Mouse (Mus musculus) liver, embryonic 15.5 days (tissue): ENCODE measurements around the gene Gm13283. TPM values are rescaled to one million over a fixed set of nuclear protein-coding genes. Genes with fewer than 3 reads are reported as not detected.
A peak's percentile ranks its signal among the peaks of the same experiment; 100 is the strongest.
"Not testable (repeated sequence)": the region's sequence is repeated elsewhere in the genome, so short reads cannot be mapped to it uniquely, and the experiment has no call there.

Experiments used
- ATAC-seq: fragments of 200-750 bp; cut with Nextera tagmentation; 2 replicates; pipeline ENCODE4 v1.8.0; 2017; ENCODE audit warnings: moderate number of reproducible peaks, mild to moderate bottlenecking, moderate library complexity; ENCODE audit not compliant: insufficient read depth
- H3K27ac ChIP-seq: fragments of 300-500 bp; sonication (generic); replicated peaks from 2 replicates; pipeline ENCODE4 v1.5.1; 2015; ENCODE audit warnings: mild to moderate bottlenecking, inconsistent platforms
- H3K27me3 ChIP-seq: fragments of 300-500 bp; sonication (generic); 2 replicates; pipeline ENCODE4 v1.6.1; 2015; ENCODE audit warnings: mild to moderate bottlenecking, inconsistent platforms
- H3K36me3 ChIP-seq: fragments of 300-500 bp; sonication (generic); replicated peaks from 2 replicates; pipeline ENCODE4 v1.6.1; 2015; ENCODE audit warnings: moderate library complexity, mild to moderate bottlenecking, inconsistent platforms
- H3K4me1 ChIP-seq: fragments of 300-500 bp; sonication (generic); replicated peaks from 2 replicates; pipeline ENCODE4 v1.6.1; 2015; ENCODE audit warnings: inconsistent platforms
- H3K4me2 ChIP-seq: fragments of 300-500 bp; sonication (generic); 2 replicates; pipeline ENCODE4 v1.6.1; 2015; ENCODE audit warnings: moderate library complexity, mild to moderate bottlenecking, inconsistent platforms
- H3K4me3 ChIP-seq: fragments of 300-500 bp; sonication (generic); replicated peaks from 2 replicates; pipeline ENCODE4 v1.5.1; 2015; ENCODE audit warnings: mild to moderate bottlenecking, inconsistent platforms
- H3K9ac ChIP-seq: fragments of 300-500 bp; sonication (generic); 2 replicates; pipeline ENCODE4 v1.6.1; 2015; ENCODE audit warnings: moderate library complexity, mild to moderate bottlenecking, inconsistent platforms
- H3K9me3 ChIP-seq: fragments of 300-500 bp; sonication (generic); replicated peaks from 2 replicates; pipeline ENCODE4 v1.6.1; 2016; ENCODE audit warnings: inconsistent platforms
- WGBS: fragments of 180-500 bp; shearing (Covaris S2); methylation state at CpG from one replicate; pipeline ENCODE4 v1.1.7; 2015; ENCODE audit warnings: mixed read lengths; ENCODE audit not compliant: insufficient replicate concordance; 5-methylcytosine and 5-hydroxymethylcytosine counted together
- polyA plus RNA-seq: library from polyadenylated mRNA; unstranded; fragments of >200 nt; fragmentation: Nextera tagmentation; extraction: Ambion mirVana; gene quantifications from 2 replicates; pipeline ENCODE4 v1.2.1, GENCODE M21; 2015

The Gm13283 gene
- polyA plus RNA-seq, 1 experiment from 2014 or later: not detected

DNA sequence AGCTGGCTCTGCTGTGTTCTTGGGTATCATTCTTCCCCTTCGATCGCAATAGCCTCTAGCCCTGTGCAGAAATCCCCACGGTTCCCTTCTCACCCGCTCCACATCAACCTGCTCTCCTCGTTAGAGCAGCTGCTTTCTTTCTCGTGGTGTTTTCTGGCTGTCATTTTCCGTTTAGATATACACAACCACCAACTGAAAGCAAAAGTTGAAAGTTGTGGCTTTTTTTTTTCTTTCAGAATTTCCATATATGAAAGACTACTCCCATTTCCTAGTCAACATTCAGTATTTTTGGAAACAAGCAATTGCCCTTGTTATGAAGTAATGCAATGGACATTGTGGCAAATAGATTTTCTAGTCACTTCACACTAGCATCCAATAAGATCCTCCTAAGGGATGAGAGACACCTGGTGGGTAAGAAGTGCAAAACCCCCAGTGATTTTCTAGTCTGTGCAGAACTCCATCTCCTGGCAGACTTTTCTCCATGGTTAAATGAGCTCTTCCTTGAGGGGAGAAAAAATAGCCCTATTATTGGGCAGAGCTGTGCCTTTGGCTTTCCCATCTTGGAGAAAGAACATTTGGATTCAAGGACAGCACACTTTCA is 17.0 kb upstream of the Gm13283 start:
- Histone ChIP-seq H3K36me3 (no peaks in the 10 kb centered on the region), H3K9me3 (no peaks in the 10 kb centered on the region), H3K27me3 (peaks cover 3% of the 10 kb centered on the region; the same call in 1 of the 2 replicates), H3K27ac (no peak overlapping the region), H3K4me3 (no peak overlapping the region), H3K4me1 (no peaks in the 10 kb centered on the region), H3K4me2 (no peak overlapping the region), H3K9ac (no peak overlapping the region)
- whole genome bisulfite sequencing: 45% methylated on average over 7 of the region's 7 CpGs
- no peak for ATAC-seq

DNA sequence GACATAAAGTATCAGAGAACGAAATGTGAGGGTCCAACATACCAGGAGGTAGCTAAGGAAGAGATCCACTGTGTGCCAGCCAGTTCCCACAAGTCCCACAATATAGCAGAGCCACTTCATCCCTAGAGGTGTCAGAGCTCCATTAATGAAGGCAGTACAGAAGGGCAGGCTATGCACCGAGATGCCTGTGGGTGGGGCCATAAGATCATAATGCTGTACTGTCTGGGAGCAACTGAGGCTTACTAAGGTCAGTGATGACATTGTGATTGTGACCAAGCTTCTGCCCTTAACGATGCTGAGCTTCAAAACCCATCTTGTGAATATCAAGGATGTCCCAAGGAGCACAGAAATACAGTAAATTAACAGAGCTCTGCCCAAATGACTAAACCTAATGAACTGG is 15.7 kb upstream of the Gm13283 start:
- Histone ChIP-seq H3K4me2 (no peak overlapping the region), H3K36me3 (no peaks in the 10 kb centered on the region), H3K4me3 (no peak overlapping the region), H3K9me3 (no peaks in the 10 kb centered on the region), H3K27me3 (peaks cover 3% of the 10 kb centered on the region; the same call in 1 of the 2 replicates), H3K27ac (no peak overlapping the region), H3K4me1 (no peaks in the 10 kb centered on the region), H3K9ac (no peak overlapping the region)
- ATAC-seq: no peak
- WGBS: 37% methylated on average over 3 of the region's 3 CpGs

DNA sequence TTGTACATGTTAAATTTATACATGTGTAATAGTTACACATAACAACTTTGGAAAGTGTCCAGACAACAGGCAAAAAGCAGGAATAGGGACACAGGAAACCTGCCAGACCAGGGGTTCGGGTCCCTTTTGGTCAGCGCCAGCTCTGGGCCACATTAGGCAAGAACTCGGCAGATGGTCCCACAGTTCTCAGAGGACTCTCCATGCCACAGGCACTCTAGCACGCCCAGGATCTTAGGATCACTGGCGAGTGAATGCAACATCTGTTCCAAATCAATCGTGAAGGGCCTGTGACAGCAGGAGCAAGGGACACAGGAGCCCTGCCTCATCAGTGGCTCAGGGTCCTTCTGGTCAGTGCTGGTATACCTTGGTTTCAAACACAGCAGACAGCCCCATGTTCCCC is 10.0 kb upstream of the Gm13283 start:
- H3K36me3 ChIP-seq: no peaks in the 10 kb centered on the region

DNA sequence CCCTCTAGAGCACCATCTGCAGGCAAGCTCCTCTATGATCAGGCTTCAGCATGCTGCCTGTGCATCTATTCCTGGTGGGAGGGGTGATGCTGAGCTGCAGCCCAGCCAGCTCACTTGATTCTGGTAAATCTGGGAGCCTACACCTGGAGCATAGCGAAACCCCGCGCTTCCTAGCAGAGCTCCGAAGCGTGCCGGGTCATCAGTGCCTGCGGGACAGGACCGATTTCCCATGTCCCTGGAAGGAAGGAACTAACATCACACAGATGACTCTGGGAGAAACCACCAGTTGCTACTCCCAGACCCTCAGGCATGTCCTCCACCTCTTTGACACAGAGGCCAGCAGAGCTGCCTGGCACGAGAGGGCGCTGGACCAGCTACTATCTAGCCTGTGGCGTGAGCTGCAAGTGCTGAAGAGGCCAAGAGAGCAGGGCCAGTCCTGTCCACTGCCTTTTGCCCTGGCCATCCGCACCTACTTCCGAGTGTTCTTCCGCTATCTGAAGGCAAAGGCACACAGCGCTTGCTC is 5.0 kb upstream of the Gm13283 start, which contains the start of gene Gm13271:
TSS of gene Gm13271 (plus strand) at position 51 of the 523 bp plus-strand sequence.
- WGBS: 75% methylated on average over 15 of the region's 15 CpGs
- not testable (repeated sequence) for ATAC-seq, H3K4me1 ChIP-seq, H3K27me3 ChIP-seq, H3K9ac ChIP-seq, H3K9me3 ChIP-seq, H3K4me2 ChIP-seq, H3K36me3 ChIP-seq, H3K27ac ChIP-seq, H3K4me3 ChIP-seq

More for the DNA sequence above, 10.0 kb upstream of the Gm13283 start:
- WGBS: 52% methylated on average over 6 of the region's 6 CpGs
- no peak overlapping the region for H3K4me3 ChIP-seq
- H3K9me3 ChIP-seq: no peaks in the 10 kb centered on the region
- H3K9ac ChIP-seq: no peak overlapping the region
- ATAC-seq: no peak
- H3K27ac ChIP-seq: no peak overlapping the region
- H3K4me2 ChIP-seq: no peak overlapping the region
- no peaks in the 10 kb centered on the region for H3K27me3 ChIP-seq
- H3K4me1 ChIP-seq: no peaks in the 10 kb centered on the region

DNA sequence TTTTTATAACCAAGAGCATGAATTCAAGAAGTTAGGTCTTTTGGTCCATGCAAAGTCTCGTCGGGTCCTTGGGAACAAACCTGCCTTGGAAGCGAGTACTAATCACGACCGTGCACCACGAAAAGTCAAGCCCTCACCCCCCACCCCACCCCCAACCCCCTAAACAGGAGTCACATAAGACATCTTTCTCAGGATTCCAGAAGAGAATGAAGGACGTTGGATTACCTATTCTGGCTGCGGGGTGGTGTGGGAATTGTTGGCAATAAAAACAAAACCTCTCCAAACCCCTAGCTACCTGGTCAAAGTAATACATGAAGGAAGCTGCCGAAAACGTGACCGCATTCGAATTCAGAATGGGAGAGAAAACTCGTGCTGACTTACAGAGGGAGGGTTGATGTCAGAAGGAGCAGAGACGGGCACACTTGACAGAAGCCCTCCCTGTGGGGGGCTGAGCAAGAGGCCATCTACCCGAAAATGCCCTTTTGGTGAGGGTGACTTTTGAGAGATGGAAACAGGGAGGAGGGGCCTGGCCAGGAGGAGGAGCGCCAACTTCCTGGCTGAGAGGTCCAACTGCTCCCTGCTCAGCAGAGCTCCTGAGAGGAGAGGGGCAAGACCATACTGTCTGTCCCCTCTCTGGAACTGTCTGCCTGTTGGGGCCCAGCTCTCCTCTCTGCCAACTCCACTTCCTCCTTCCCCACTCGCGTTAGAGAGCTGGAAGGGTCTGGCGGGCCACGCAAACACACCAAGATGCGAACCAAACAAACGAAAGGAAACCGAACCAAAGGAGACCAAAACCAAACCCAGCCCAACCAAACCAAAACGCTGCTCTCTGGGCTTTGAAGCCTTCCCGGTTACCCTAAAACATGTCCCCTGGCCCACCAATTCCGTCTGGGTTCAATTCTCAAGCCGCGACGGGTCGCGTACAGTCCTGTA is 3.1 kb upstream of the Gm13283 start:
- ATAC-seq, H3K9me3 ChIP-seq, H3K27me3 ChIP-seq, H3K36me3 ChIP-seq, H3K4me1 ChIP-seq: not testable (repeated sequence)
- 9% methylated on average over 29 of the region's 31 CpGs for WGBS
- peak overlapping the region; percentile 86 for H3K27ac ChIP-seq
- peak overlapping the region; percentile 66 for H3K4me3 ChIP-seq
- H3K9ac ChIP-seq: peak overlapping the region; percentile 57
- H3K4me2 ChIP-seq: peak overlapping the region; percentile 85

DNA sequence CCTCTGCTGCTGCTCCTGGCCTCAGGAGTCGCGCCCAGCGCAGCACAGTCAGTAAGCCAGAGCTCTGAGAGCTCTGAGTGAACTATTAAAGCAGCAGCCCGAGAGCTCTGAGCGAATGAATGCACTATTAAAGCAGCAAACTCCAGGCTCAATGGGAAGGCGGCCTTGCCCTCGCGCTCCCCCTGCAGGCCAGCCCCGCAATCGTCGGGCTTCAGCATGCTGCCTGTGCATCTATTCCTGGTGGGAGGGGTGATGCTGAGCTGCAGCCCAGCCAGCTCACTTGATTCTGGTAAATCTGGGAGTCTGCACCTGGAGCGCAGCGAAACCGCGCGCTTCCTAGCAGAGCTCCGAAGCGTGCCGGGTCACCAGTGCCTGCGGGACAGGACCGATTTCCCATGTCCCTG is 2.3 kb upstream of the Gm13283 start:
- Histone ChIP-seq H3K4me3 (peak overlapping the region; percentile 66), H3K4me2 (peak overlapping the region; percentile 85), H3K27ac (peak overlapping the region; percentile 86), H3K9ac (peak overlapping the region; percentile 57)
- not testable (repeated sequence) for H3K9me3 ChIP-seq, H3K36me3 ChIP-seq, H3K4me1 ChIP-seq, H3K27me3 ChIP-seq
- WGBS: under 1% methylated on average over 20 of the region's 21 CpGs
- ATAC-seq: peak; percentile 100

DNA sequence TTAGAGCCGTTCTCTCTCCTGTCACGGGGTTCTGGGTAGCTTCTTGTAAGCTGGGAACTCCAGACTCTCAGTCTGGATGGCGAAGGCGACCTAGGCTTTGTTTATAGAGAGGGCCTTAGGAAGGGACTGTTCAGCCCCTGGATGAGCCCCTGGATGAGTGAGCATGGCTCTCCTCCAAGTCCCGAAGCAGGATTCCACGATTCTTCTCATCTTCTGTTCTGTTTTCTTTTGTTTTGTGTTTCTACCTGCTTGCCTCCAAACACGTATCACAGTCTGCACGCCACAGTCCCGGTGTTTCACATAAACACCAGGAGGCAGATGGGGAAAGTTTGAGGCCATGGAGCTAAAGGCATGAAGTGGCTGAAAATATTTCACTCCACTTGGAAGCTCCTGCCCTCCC is 1.2 kb upstream of the Gm13283 start:
- 68% methylated on average over 9 of the region's 9 CpGs for WGBS
- H3K4me2 ChIP-seq: not testable (repeated sequence)

DNA sequence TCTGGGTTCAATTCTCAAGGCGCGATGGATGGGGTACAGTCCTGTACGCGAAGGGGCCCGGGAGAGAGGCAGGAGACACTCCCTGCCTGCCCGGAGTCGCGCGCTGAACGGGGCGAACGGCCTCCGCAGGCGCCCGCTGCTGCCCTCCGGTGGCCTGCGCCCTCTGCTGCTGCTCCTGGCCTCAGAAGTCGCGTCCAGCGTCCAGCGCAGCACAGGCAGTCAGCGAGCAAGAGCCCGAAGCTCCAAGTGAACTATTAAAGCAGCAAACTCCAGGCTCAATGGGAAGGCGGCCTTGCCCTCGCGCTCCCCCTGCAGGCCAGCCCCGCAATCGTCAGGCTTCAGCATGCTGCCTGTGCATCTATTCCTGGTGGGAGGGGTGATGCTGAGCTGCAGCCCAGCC is 512 bp downstream of the Gm13283 start:
- H3K9me3 ChIP-seq, H3K27me3 ChIP-seq, H3K4me1 ChIP-seq, H3K27ac ChIP-seq, H3K9ac ChIP-seq, ATAC-seq, H3K36me3 ChIP-seq: not testable (repeated sequence)
- Histone ChIP-seq H3K4me2 (peak overlapping the region; percentile 67), H3K4me3 (peak overlapping the region; percentile 46)
- WGBS: 0% methylated on average over 27 of the region's 28 CpGs

More for the DNA sequence above, 1.2 kb upstream of the Gm13283 start:
- ATAC-seq, H3K36me3 ChIP-seq, H3K9ac ChIP-seq, H3K4me3 ChIP-seq, H3K27ac ChIP-seq, H3K4me1 ChIP-seq, H3K27me3 ChIP-seq, H3K9me3 ChIP-seq: not testable (repeated sequence)

DNA sequence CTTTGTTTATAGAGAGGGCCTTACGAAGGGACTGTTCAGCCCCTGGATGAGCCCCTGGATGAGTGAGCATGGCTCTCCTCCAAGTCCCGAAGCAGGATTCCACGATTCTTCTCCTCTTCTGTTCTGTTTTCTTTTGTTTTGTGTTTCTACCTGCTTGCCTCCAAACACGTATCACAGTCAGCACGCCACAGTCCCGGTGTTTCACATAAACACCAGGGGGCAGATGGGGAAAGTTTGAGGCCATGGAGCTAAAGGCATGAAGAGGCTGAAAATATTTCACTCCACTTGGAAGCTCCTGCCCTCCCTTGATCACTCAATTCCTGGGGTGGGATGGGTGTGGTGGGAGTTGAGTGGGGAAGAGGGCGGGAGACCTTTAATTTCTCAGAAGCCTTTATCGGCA is 1.9 kb downstream of the Gm13283 start:
- not testable (repeated sequence) for ATAC-seq, H3K27ac ChIP-seq, H3K9ac ChIP-seq, H3K27me3 ChIP-seq, H3K9me3 ChIP-seq, H3K36me3 ChIP-seq, H3K4me1 ChIP-seq, H3K4me3 ChIP-seq, H3K4me2 ChIP-seq
- 50% methylated on average over 6 of the region's 8 CpGs for whole genome bisulfite sequencing

DNA sequence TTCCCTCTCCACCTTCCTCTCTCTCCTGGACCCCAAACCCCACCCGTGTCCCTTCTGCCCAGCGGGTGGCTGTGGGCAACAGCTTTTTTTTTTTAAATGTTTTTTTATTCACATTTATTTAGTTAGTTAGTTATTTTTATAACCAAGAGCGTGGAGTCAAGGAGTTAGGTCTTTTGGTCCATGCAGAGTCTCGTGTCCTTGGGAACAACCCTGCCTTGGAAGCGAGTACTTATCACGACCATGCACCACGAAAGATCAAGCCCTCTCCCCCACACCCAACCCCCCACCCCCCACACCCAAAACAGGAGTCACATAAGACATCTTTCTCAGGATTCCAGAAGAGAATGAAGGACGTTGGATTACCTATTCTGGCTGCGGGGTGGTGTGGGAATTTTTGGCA is 2.4 kb downstream of the Gm13283 start:
- not testable (repeated sequence) for H3K9me3 ChIP-seq, H3K4me1 ChIP-seq, H3K4me2 ChIP-seq, H3K36me3 ChIP-seq, ATAC-seq, H3K4me3 ChIP-seq, H3K9ac ChIP-seq, H3K27me3 ChIP-seq, H3K27ac ChIP-seq
- WGBS: 33% methylated on average over 9 of the region's 9 CpGs

DNA sequence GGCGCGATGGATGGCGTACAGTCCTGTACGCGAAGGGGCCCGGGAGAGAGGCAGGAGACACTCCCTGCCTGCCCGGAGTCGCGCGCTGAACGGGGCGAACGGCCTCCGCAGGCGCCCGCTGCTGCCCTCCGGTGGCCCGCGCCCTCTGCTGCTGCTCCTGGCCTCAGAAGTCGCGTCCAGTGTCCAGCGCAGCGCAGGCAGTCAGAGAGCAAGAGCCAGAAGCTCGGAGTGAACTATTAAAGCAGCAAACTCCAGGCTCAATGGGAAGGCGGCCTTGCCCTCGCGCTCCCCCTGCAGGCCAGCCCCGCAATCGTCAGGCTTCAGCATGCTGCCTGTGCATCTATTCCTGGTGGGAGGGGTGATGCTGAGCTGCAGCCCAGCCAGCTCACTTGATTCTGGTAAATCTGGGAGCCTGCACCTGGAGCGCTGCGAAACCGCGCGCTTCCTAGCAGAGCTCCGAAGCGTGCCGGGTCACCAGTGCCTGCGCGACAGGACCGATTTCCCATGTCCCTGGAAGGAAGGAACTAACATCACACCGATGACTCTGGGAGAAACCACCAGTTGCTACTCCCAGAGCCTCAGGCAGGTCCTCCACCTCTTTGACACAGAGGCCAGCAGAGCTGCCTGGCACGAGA is 3.6 kb downstream of the Gm13283 start:
- H3K27ac ChIP-seq, H3K4me1 ChIP-seq, ATAC-seq, H3K27me3 ChIP-seq, H3K9me3 ChIP-seq, H3K36me3 ChIP-seq, H3K9ac ChIP-seq: not testable (repeated sequence)
- WGBS: 2% methylated on average over 38 of the region's 42 CpGs
- H3K4me3 ChIP-seq: peak overlapping the region; percentile 48
- peak overlapping the region; percentile 65 for H3K4me2 ChIP-seq
